Mouse (Mus musculus) midbrain, embryonic 11.5 days (tissue): ENCODE results near the gene Nfia. TPM values are rescaled to one million over a fixed set of nuclear protein-coding genes. Genes with fewer than 3 reads are reported as not detected.

Experiments used
- ATAC-seq: fragments of 200-750 bp; cut with Nextera tagmentation; 2 replicates; pipeline ENCODE4 v1.8.0; 2017; ENCODE audit warnings: moderate TSS enrichment, moderate library complexity; ENCODE audit not compliant: low FRiP score
- DNase-seq: peaks from one replicate; pipeline ENCODE4 v3.0.0; 2015; ENCODE audit warnings: low spot score; ENCODE audit errors: missing footprints
- H3K27ac ChIP-seq: fragments of 300-500 bp; sonication (generic); 2 replicates; pipeline ENCODE4 v1.5.1; 2014; ENCODE audit warnings: low read depth, low read length
- H3K27me3 ChIP-seq: fragments of 300-500 bp; sonication (generic); 2 replicates; pipeline ENCODE4 v1.6.1; 2014; ENCODE audit warnings: mild to moderate bottlenecking, low read length, moderate library complexity, mixed read lengths; ENCODE audit not compliant: control insufficient read depth, insufficient read depth
- H3K36me3 ChIP-seq: fragments of 300-500 bp; sonication (generic); 2 replicates; pipeline ENCODE4 v1.6.1; 2014; ENCODE audit warnings: mild to moderate bottlenecking, low read length, moderate library complexity, mixed read lengths; ENCODE audit not compliant: control insufficient read depth, insufficient read depth
- H3K4me1 ChIP-seq: fragments of 300-500 bp; sonication (generic); 2 replicates; pipeline ENCODE4 v1.6.1; 2014; ENCODE audit warnings: low read length; ENCODE audit not compliant: control insufficient read depth, insufficient read depth
- H3K4me2 ChIP-seq: fragments of 300-500 bp; sonication (generic); 2 replicates; pipeline ENCODE4 v1.6.1; 2014; ENCODE audit warnings: mild to moderate bottlenecking, moderate library complexity
- H3K4me3 ChIP-seq: fragments of 300-500 bp; sonication (generic); 2 replicates; pipeline ENCODE4 v1.5.1; 2014; ENCODE audit warnings: low read depth, low read length
- H3K9ac ChIP-seq: fragments of 300-500 bp; sonication (generic); 2 replicates; pipeline ENCODE4 v1.6.1; 2014; ENCODE audit warnings: low read length
- H3K9me3 ChIP-seq: fragments of 300-500 bp; sonication (generic); 2 replicates; pipeline ENCODE4 v1.6.1; 2016; ENCODE audit warnings: low read length; ENCODE audit not compliant: control insufficient read depth
- whole genome bisulfite sequencing: fragments of 180-500 bp; shearing (Covaris S2); extraction: QIAGEN DNeasy Blood & Tissue Kit; methylation state at CpG from one replicate; pipeline ENCODE4 v1.1.7; 2014; 5-methylcytosine and 5-hydroxymethylcytosine counted together
- polyA plus RNA-seq: library from polyadenylated mRNA; unstranded; fragments of >200 nt; fragmentation: Nextera tagmentation; extraction: Ambion mirVana; gene quantifications from 2 replicates; pipeline ENCODE4 v1.2.1, GENCODE M21; 2014

Gene Nfia
- polyA plus RNA-seq, 1 experiment from 2014 or later, result 14.1 TPM

- H3K27me3 ChIP-seq, result no peaks in the 10 kb centered on the region
- 83% methylated on average over 3 of the region's 3 CpGs for WGBS
- DNase-seq, result no peak
Measured at GRCm38 (mm10) chr4:97803791-97804190, 31.3 kb downstream of the Nfia start.

GRCm38 (mm10) chr4:97804638-97805037 is 32.1 kb downstream of the Nfia start:
- Histone ChIP-seq H3K4me2 (no peak overlapping the region), H3K27ac (no peak overlapping the region), H3K9me3 (no peaks in the 10 kb centered on the region), H3K4me3 (no peak overlapping the region), H3K9ac (no peak overlapping the region), H3K36me3 (no peaks in the 10 kb centered on the region), H3K27me3 (no peaks in the 10 kb centered on the region), H3K4me1 (no peaks in the 10 kb centered on the region)
- 78% methylated on average over 5 of the region's 5 CpGs for WGBS
- ATAC-seq (no peak), DNase-seq (peak; percentile 81)

More at GRCm38 (mm10) chr4:97803791-97804190, 31.3 kb downstream of the Nfia start:
- ATAC-seq, result no peak
- Histone ChIP-seq H3K4me1 (no peaks in the 10 kb centered on the region), H3K4me3 (no peak overlapping the region), H3K9ac (no peak overlapping the region), H3K9me3 (no peaks in the 10 kb centered on the region), H3K27ac (no peak overlapping the region), H3K4me2 (no peak overlapping the region), H3K36me3 (no peaks in the 10 kb centered on the region)

- Histone ChIP-seq H3K4me2 (no peak overlapping the region), H3K27ac (no peak overlapping the region)
Measured at GRCm38 (mm10) chr4:97805255-97805654, 32.7 kb downstream of the Nfia start.

GRCm38 (mm10) chr4:97805896-97806808 is 33.6 kb downstream of the Nfia start:
- WGBS, result 67% methylated on average over 7 of the region's 7 CpGs
- H3K4me2 ChIP-seq, result no peak overlapping the region

More at GRCm38 (mm10) chr4:97805255-97805654, 32.7 kb downstream of the Nfia start:
- no peak overlapping the region for H3K4me3 ChIP-seq
- ATAC-seq, result no peak
- DNase-seq, result no peak
- no peaks in the 10 kb centered on the region for H3K4me1 ChIP-seq
- no peak overlapping the region for H3K9ac ChIP-seq
- no peaks in the 10 kb centered on the region for H3K27me3 ChIP-seq
- 69% methylated on average over 2 of the region's 2 CpGs for WGBS
- no peaks in the 10 kb centered on the region for H3K9me3 ChIP-seq
- H3K36me3 ChIP-seq, result no peaks in the 10 kb centered on the region

GRCm38 (mm10) chr4:97806924-97807323 is 34.4 kb downstream of the Nfia start:
- no peaks in the 10 kb centered on the region for H3K9me3 ChIP-seq
- H3K4me2 ChIP-seq, result no peak overlapping the region
- DNase-seq, result peak; percentile 54
- H3K4me1 ChIP-seq, result no peaks in the 10 kb centered on the region
- H3K9ac ChIP-seq, result no peak overlapping the region
- H3K27me3 ChIP-seq, result no peaks in the 10 kb centered on the region
- peak; percentile 67; the same call in 1 of the 2 replicates for ATAC-seq
- H3K27ac ChIP-seq, result no peak overlapping the region
- WGBS, result 87% methylated on average over 2 of the region's 2 CpGs
- H3K4me3 ChIP-seq, result no peak overlapping the region
- H3K36me3 ChIP-seq, result no peaks in the 10 kb centered on the region

More at GRCm38 (mm10) chr4:97805896-97806808, 33.6 kb downstream of the Nfia start:
- DNase-seq, result no peak
- Histone ChIP-seq H3K9ac (no peak overlapping the region), H3K36me3 (no peaks in the 10 kb centered on the region), H3K4me3 (no peak overlapping the region), H3K27me3 (no peaks in the 10 kb centered on the region), H3K4me1 (no peaks in the 10 kb centered on the region), H3K9me3 (no peaks in the 10 kb centered on the region), H3K27ac (no peak overlapping the region)
- ATAC-seq, result peak; percentile 58; the same call in 1 of the 2 replicates

GRCm38 (mm10) chr4:97808885-97809284 is 36.4 kb downstream of the Nfia start:
- H3K9me3 ChIP-seq, result no peaks in the 10 kb centered on the region
- WGBS, result 90% methylated on average over 3 of the region's 3 CpGs
- H3K27ac ChIP-seq, result no peak overlapping the region
- H3K27me3 ChIP-seq, result no peaks in the 10 kb centered on the region
- ATAC-seq (no peak), DNase-seq (no peak)
- H3K36me3 ChIP-seq, result no peaks in the 10 kb centered on the region
- no peak overlapping the region for H3K4me2 ChIP-seq
- no peaks in the 10 kb centered on the region for H3K4me1 ChIP-seq
- H3K4me3 ChIP-seq, result no peak overlapping the region
- no peak overlapping the region for H3K9ac ChIP-seq

- WGBS, result 84% methylated on average over 4 of the region's 4 CpGs
- Histone ChIP-seq H3K9ac (no peak overlapping the region), H3K4me2 (no peak overlapping the region), H3K27ac (no peak overlapping the region), H3K36me3 (no peaks in the 10 kb centered on the region), H3K27me3 (no peaks in the 10 kb centered on the region), H3K9me3 (no peaks in the 10 kb centered on the region), H3K4me1 (no peaks in the 10 kb centered on the region), H3K4me3 (no peak overlapping the region)
- ATAC-seq (no peak), DNase-seq (peak; percentile 61)
Measured at GRCm38 (mm10) chr4:97809582-97810295, 37.2 kb downstream of the Nfia start.

- Histone ChIP-seq H3K36me3 (no peaks in the 10 kb centered on the region), H3K4me2 (no peak overlapping the region), H3K4me3 (no peak overlapping the region), H3K27ac (no peak overlapping the region), H3K9me3 (no peaks in the 10 kb centered on the region), H3K9ac (no peak overlapping the region), H3K27me3 (no peaks in the 10 kb centered on the region), H3K4me1 (no peaks in the 10 kb centered on the region)
- ATAC-seq (no peak), DNase-seq (no peak)
- WGBS, result 91% methylated on average over 7 of the region's 7 CpGs
Measured at GRCm38 (mm10) chr4:97810348-97810939, 37.9 kb downstream of the Nfia start.
